Mouse (Mus musculus): Measurements from ENCODE around the gene Atg10.

Gene Atg10

GRCm38 (mm10) chr13:90885856-90886532 lies 337.8 kb downstream of the Atg10 start:
- DNase-seq (ENCODE audit: low spot score in 2 of 2) = no peak
